Mouse (Mus musculus) hindbrain, embryonic 12.5 days (tissue): ENCODE results near the gene Gps1. TPM values are rescaled to one million over a fixed set of nuclear protein-coding genes. Genes with fewer than 3 reads are reported as not detected.
"Not testable (repeated sequence)": the region's sequence is repeated elsewhere in the genome, so short reads cannot be mapped to it uniquely, and the experiment has no call there.

ENCODE experiments used
- ATAC-seq: fragments of 200-750 bp; cut with Nextera tagmentation; 2 replicates; pipeline ENCODE4 v1.8.0; 2017; ENCODE audit warnings: moderate TSS enrichment; ENCODE audit not compliant: low FRiP score
- H3K27ac ChIP-seq: fragments of 300-500 bp; sonication (generic); 2 replicates; pipeline ENCODE4 v1.5.1; 2016; ENCODE audit warnings: mild to moderate bottlenecking
- H3K27me3 ChIP-seq: fragments of 300-500 bp; sonication (generic); 2 replicates; pipeline ENCODE4 v1.6.1; 2016; ENCODE audit warnings: mild to moderate bottlenecking
- H3K36me3 ChIP-seq: fragments of 300-500 bp; sonication (generic); 2 replicates; pipeline ENCODE4 v1.6.1; 2016; ENCODE audit warnings: mild to moderate bottlenecking
- H3K4me1 ChIP-seq: fragments of 300-500 bp; sonication (generic); 2 replicates; pipeline ENCODE4 v1.6.1; 2016
- H3K4me2 ChIP-seq: fragments of 300-500 bp; sonication (generic); replicated peaks from 2 replicates; pipeline ENCODE4 v1.6.1; 2016; ENCODE audit warnings: mild to moderate bottlenecking
- H3K4me3 ChIP-seq: fragments of 300-500 bp; sonication (generic); 2 replicates; pipeline ENCODE4 v1.5.1; 2016; ENCODE audit warnings: mild to moderate bottlenecking
- H3K9ac ChIP-seq: fragments of 300-500 bp; sonication (generic); 2 replicates; pipeline ENCODE4 v1.6.1; 2016; ENCODE audit warnings: mild to moderate bottlenecking, moderate library complexity
- H3K9me3 ChIP-seq: fragments of 300-500 bp; sonication (generic); replicated peaks from 2 replicates; pipeline ENCODE4 v1.6.1; 2016; ENCODE audit warnings: mild to moderate bottlenecking
- WGBS: fragments of 180-500 bp; shearing (Covaris S2); methylation state at CpG from one replicate; pipeline ENCODE4 v1.1.7; 2016; 5-methylcytosine and 5-hydroxymethylcytosine counted together
- polyA plus RNA-seq: library from polyadenylated mRNA; unstranded; fragments of >200 nt; fragmentation: Nextera tagmentation; extraction: Ambion mirVana; gene quantifications from 2 replicates; pipeline ENCODE4 v1.2.1, GENCODE M21; 2016

The Gps1 gene
- polyA plus RNA-seq, 1 experiment from 2014 or later: 232 TPM

- Histone ChIP-seq H3K27me3 (no peaks in the 10 kb centered on the region), H3K9ac (peak overlapping the region; percentile 96), H3K27ac (peak overlapping the region; percentile 98), H3K4me3 (peak overlapping the region; percentile 91), H3K4me2 (peak overlapping the region; percentile 99), H3K36me3 (peaks cover 20% of the 10 kb centered on the region), H3K9me3 (no peaks in the 10 kb centered on the region), H3K4me1 (peaks cover 43% of the 10 kb centered on the region)
- 50% methylated on average over 4 of the region's 4 CpGs for WGBS
- no peak for ATAC-seq
Measured at GRCm38 (mm10) chr11:120825289-120825863, 41.3 kb downstream of the Gps1 start.

- Histone ChIP-seq H3K27ac (peak overlapping the region; percentile 98), H3K27me3 (no peaks in the 10 kb centered on the region), H3K9me3 (no peaks in the 10 kb centered on the region), H3K4me2 (no peak overlapping the region), H3K9ac (no peak overlapping the region), H3K36me3 (peaks cover 10% of the 10 kb centered on the region), H3K4me1 (peaks cover 37% of the 10 kb centered on the region), H3K4me3 (no peak overlapping the region)
- 73% methylated on average over 8 of the region's 8 CpGs for WGBS
- ATAC-seq: no peak
Measured at GRCm38 (mm10) chr11:120826016-120826953, 42.2 kb downstream of the Gps1 start.

- no peak overlapping the region for H3K9ac ChIP-seq
- ATAC-seq: no peak
- 84% methylated on average over 4 of the region's 4 CpGs for WGBS
Measured at GRCm38 (mm10) chr11:120828416-120828815, 44.3 kb downstream of the Gps1 start.

GRCm38 (mm10) chr11:120829757-120830532 lies 45.9 kb downstream of the Gps1 start:
- ATAC-seq: no peak
- H3K9ac ChIP-seq: peak overlapping the region; percentile 8; the same call in 1 of the 2 replicates
- WGBS: 88% methylated on average over 10 of the region's 10 CpGs
- H3K36me3 ChIP-seq: no peaks in the 10 kb centered on the region
- H3K9me3 ChIP-seq: no peaks in the 10 kb centered on the region
- H3K4me1 ChIP-seq: peaks cover 29% of the 10 kb centered on the region
- H3K4me2 ChIP-seq: no peak overlapping the region
- no peak overlapping the region for H3K4me3 ChIP-seq
- no peaks in the 10 kb centered on the region for H3K27me3 ChIP-seq
- no peak overlapping the region for H3K27ac ChIP-seq

More at GRCm38 (mm10) chr11:120828416-120828815, 44.3 kb downstream of the Gps1 start:
- Histone ChIP-seq H3K4me1 (peaks cover 19% of the 10 kb centered on the region), H3K9me3 (no peaks in the 10 kb centered on the region), H3K36me3 (no peaks in the 10 kb centered on the region), H3K4me3 (no peak overlapping the region), H3K27ac (no peak overlapping the region), H3K4me2 (no peak overlapping the region), H3K27me3 (no peaks in the 10 kb centered on the region)

GRCm38 (mm10) chr11:120830686-120831085 lies 46.6 kb downstream of the Gps1 start:
- no peak for ATAC-seq
- Histone ChIP-seq H3K4me1 (peaks cover 22% of the 10 kb centered on the region), H3K27me3 (no peaks in the 10 kb centered on the region), H3K4me3 (no peak overlapping the region), H3K4me2 (no peak overlapping the region), H3K36me3 (no peaks in the 10 kb centered on the region), H3K9ac (no peak overlapping the region), H3K9me3 (no peaks in the 10 kb centered on the region), H3K27ac (no peak overlapping the region)
- WGBS: 70% methylated on average over 12 of the region's 12 CpGs

- Histone ChIP-seq H3K27ac (no peak overlapping the region), H3K9ac (no peak overlapping the region), H3K4me2 (no peak overlapping the region), H3K9me3 (no peaks in the 10 kb centered on the region), H3K4me3 (no peak overlapping the region), H3K4me1 (peaks cover 12% of the 10 kb centered on the region; the same call in 1 of the 2 replicates), H3K27me3 (no peaks in the 10 kb centered on the region), H3K36me3 (no peaks in the 10 kb centered on the region)
- no peak for ATAC-seq
- 90% methylated on average over 3 of the region's 3 CpGs for WGBS
Measured at GRCm38 (mm10) chr11:120831659-120832440, 47.8 kb downstream of the Gps1 start.

- not testable (repeated sequence) for H3K4me2 ChIP-seq, H3K9ac ChIP-seq, H3K36me3 ChIP-seq, ATAC-seq, H3K9me3 ChIP-seq, H3K4me3 ChIP-seq, H3K27me3 ChIP-seq
- Histone ChIP-seq H3K27ac (0 out of 2 replicates have a peak overlapping the region, but pooled peaks have one; percentile 74), H3K4me1 (peaks cover 12% of the 10 kb centered on the region; the same call in 1 of the 2 replicates)
- 97% methylated on average over 5 of the region's 5 CpGs for WGBS
Measured at GRCm38 (mm10) chr11:120832962-120833361, 48.9 kb downstream of the Gps1 start.

- H3K9me3 ChIP-seq: no peaks in the 10 kb centered on the region
- peak overlapping the region; percentile 74 for H3K27ac ChIP-seq
- no peaks in the 10 kb centered on the region for H3K27me3 ChIP-seq
- no peak overlapping the region for H3K4me3 ChIP-seq
- H3K9ac ChIP-seq: no peak overlapping the region
- peak; percentile 63 for ATAC-seq
- H3K4me2 ChIP-seq: no peak overlapping the region
- peaks cover 12% of the 10 kb centered on the region; the same call in 1 of the 2 replicates for H3K4me1 ChIP-seq
- 69% methylated on average over 8 of the region's 8 CpGs for WGBS
- H3K36me3 ChIP-seq: no peaks in the 10 kb centered on the region
Measured at GRCm38 (mm10) chr11:120833555-120834280, 49.6 kb downstream of the Gps1 start.

Other genes starting within 250 kb of the Gps1 start
- gene Mcrip1, start 234.5 kb upstream of the Gps1 start, polyA plus RNA-seq: 210 and 219 TPM in 2 replicates
- gene Ppp1r27, start 233.1 kb upstream of the Gps1 start, polyA plus RNA-seq: not detected in 2 replicates
- 473 and 486 TPM in 2 replicates for gene P4hb, start 211.0 kb upstream of the Gps1 start, polyA plus RNA-seq
- gene Arhgdia, start 202.6 kb upstream of the Gps1 start, polyA plus RNA-seq: 548 TPM in 2 replicates
- 539 and 588 TPM in 2 replicates for gene Alyref, start 185.9 kb upstream of the Gps1 start, polyA plus RNA-seq
- 153 and 170 TPM in 2 replicates for gene Anapc11, start 185.9 kb upstream of the Gps1 start, polyA plus RNA-seq
- gene Npb, start 175.8 kb upstream of the Gps1 start, polyA plus RNA-seq: 1.0 and 1.3 TPM in 2 replicates
- gene Pcyt2, start 166.3 kb upstream of the Gps1 start, polyA plus RNA-seq: 145 and 148 TPM in 2 replicates
- 43.9 and 50.0 TPM in 2 replicates for gene Sirt7, start 159.0 kb upstream of the Gps1 start, polyA plus RNA-seq
- gene Mafg, start 150.7 kb upstream of the Gps1 start, polyA plus RNA-seq: 40.1 TPM in 2 replicates
- gene Pycr1, start 140.5 kb upstream of the Gps1 start, polyA plus RNA-seq: 28.5 and 28.8 TPM in 2 replicates
- gene Myadml2, start 136.1 kb upstream of the Gps1 start, polyA plus RNA-seq: 0.39 and 0.60 TPM in 2 replicates
- 1.7 and 3.0 TPM in 2 replicates for gene Notum, start 123.1 kb upstream of the Gps1 start, polyA plus RNA-seq
- gene Aspscr1, start 111.3 kb upstream of the Gps1 start, polyA plus RNA-seq: 144 and 151 TPM in 2 replicates
- 106 and 113 TPM in 2 replicates for gene Cenpx, start 70.5 kb upstream of the Gps1 start, polyA plus RNA-seq
- 75.3 and 78.8 TPM in 2 replicates for gene Lrrc45, start 70.3 kb upstream of the Gps1 start, polyA plus RNA-seq
- 98.4 and 99.9 TPM in 2 replicates for gene Rac3, start 62.8 kb upstream of the Gps1 start, polyA plus RNA-seq
- gene Dcxr, start 57.0 kb upstream of the Gps1 start, polyA plus RNA-seq: 11.6 and 12.2 TPM in 2 replicates
- gene Cbr2, start 52.2 kb upstream of the Gps1 start, polyA plus RNA-seq: 1.6 and 2.6 TPM in 2 replicates
- gene Hmga1b, start 21.5 kb upstream of the Gps1 start, polyA plus RNA-seq: 3.0 and 4.0 TPM in 2 replicates
- 68.5 and 70.1 TPM in 2 replicates for gene Rfng, start 65 bp upstream of the Gps1 start, polyA plus RNA-seq
- gene Dus1l, start 12.1 kb downstream of the Gps1 start, polyA plus RNA-seq: 54.5 and 60.0 TPM in 2 replicates
- gene Fasn, start 40.3 kb downstream of the Gps1 start, polyA plus RNA-seq: 115 and 120 TPM in 2 replicates
- 6.0 TPM in 2 replicates for gene Ccdc57, start 148.6 kb downstream of the Gps1 start, polyA plus RNA-seq
- gene Slc16a3, start 164.2 kb downstream of the Gps1 start, polyA plus RNA-seq: 43.9 and 45.9 TPM in 2 replicates
- gene Csnk1d, start 207.1 kb downstream of the Gps1 start, polyA plus RNA-seq: 171 TPM in 2 replicates